Mouse (Mus musculus) left cerebral cortex, adult 11 months (tissue): ENCODE data around the gene Gxylt2.
A peak's percentile ranks its signal among the peaks of the same experiment; 100 is the strongest.

Source experiments
- DNase-seq: peaks from one replicate; pipeline ENCODE4 v3.0.0; 2022; ENCODE audit warnings: low spot score

Gene Gxylt2

GRCm38 (mm10) chr6:100704574-100705365 lies at the start of gene Gxylt2:
Gene Gxylt2, plus strand, starts transcription at chr6:100704734.
- DNase-seq = peak; percentile 10

- peak; percentile 7 for DNase-seq
Observed at GRCm38 (mm10) chr6:100660395-100660794, 44.1 kb upstream of the Gxylt2 start.

- no peak for DNase-seq
Observed at GRCm38 (mm10) chr6:100662224-100662623, 42.3 kb upstream of the Gxylt2 start.

- no peak for DNase-seq
Observed at GRCm38 (mm10) chr6:100667644-100668043, 36.9 kb upstream of the Gxylt2 start.

GRCm38 (mm10) chr6:100668858-100669257 lies 35.7 kb upstream of the Gxylt2 start:
- no peak for DNase-seq

GRCm38 (mm10) chr6:100670370-100670841 lies 34.1 kb upstream of the Gxylt2 start:
- DNase-seq = peak; percentile 35

- DNase-seq = peak; percentile 79
Observed at GRCm38 (mm10) chr6:100670880-100671344, 33.6 kb upstream of the Gxylt2 start, which contains the start of gene Shq1. Gene Shq1, minus strand, starts transcription at chr6:100671157.

- DNase-seq = no peak
Observed at GRCm38 (mm10) chr6:100671401-100671800, 33.1 kb upstream of the Gxylt2 start.

- peak; percentile 18 for DNase-seq
Observed at GRCm38 (mm10) chr6:100674974-100675373, 29.6 kb upstream of the Gxylt2 start.

GRCm38 (mm10) chr6:100676461-100676860 lies 28.1 kb upstream of the Gxylt2 start:
- DNase-seq = no peak

- no peak for DNase-seq
Observed at GRCm38 (mm10) chr6:100678636-100679035, 25.9 kb upstream of the Gxylt2 start.

- no peak for DNase-seq
Observed at GRCm38 (mm10) chr6:100686341-100686740, 18.2 kb upstream of the Gxylt2 start.

GRCm38 (mm10) chr6:100699986-100700385 lies 4.5 kb upstream of the Gxylt2 start:
- DNase-seq = no peak

- DNase-seq = peak; percentile 19
Observed at GRCm38 (mm10) chr6:100700774-100701173, 3.8 kb upstream of the Gxylt2 start.

- DNase-seq = no peak
Observed at GRCm38 (mm10) chr6:100704197-100704573, 349 bp upstream of the Gxylt2 start.

- DNase-seq = no peak
Observed at GRCm38 (mm10) chr6:100705366-100705811, 855 bp downstream of the Gxylt2 start.

- DNase-seq = no peak
Observed at GRCm38 (mm10) chr6:100706861-100707260, 2.3 kb downstream of the Gxylt2 start.

GRCm38 (mm10) chr6:100707557-100707956 lies 3.0 kb downstream of the Gxylt2 start:
- DNase-seq = no peak

GRCm38 (mm10) chr6:100708248-100708647 lies 3.7 kb downstream of the Gxylt2 start:
- DNase-seq = no peak

GRCm38 (mm10) chr6:100708996-100709395 lies 4.5 kb downstream of the Gxylt2 start:
- no peak for DNase-seq

GRCm38 (mm10) chr6:100709483-100709882 lies 4.9 kb downstream of the Gxylt2 start:
- no peak for DNase-seq

GRCm38 (mm10) chr6:100710170-100710569 lies 5.6 kb downstream of the Gxylt2 start:
- no peak for DNase-seq

- no peak for DNase-seq
Observed at GRCm38 (mm10) chr6:100710866-100711265, 6.3 kb downstream of the Gxylt2 start.
